Mouse (Mus musculus) hindbrain, embryonic 15.5 days (tissue): Measurements from ENCODE around the gene Sqor. TPM values are rescaled to one million over a fixed set of nuclear protein-coding genes. Genes with fewer than 3 reads are reported as not detected.
A peak's percentile ranks its signal among the peaks of the same experiment; 100 is the strongest.

Experiments used
- ATAC-seq: fragments of 200-750 bp; cut with Nextera tagmentation; 2 replicates; pipeline ENCODE4 v1.8.0; 2017; ENCODE audit warnings: low read depth, moderate number of reproducible peaks, moderate TSS enrichment; ENCODE audit not compliant: low FRiP score
- H3K27ac ChIP-seq: fragments of 300-500 bp; sonication (generic); replicated peaks from 2 replicates; pipeline ENCODE4 v1.5.1; 2015; ENCODE audit warnings: mild to moderate bottlenecking, inconsistent platforms
- H3K27me3 ChIP-seq: fragments of 300-500 bp; sonication (generic); 2 replicates; pipeline ENCODE4 v1.6.1; 2015; ENCODE audit warnings: control low read depth, inconsistent platforms
- H3K36me3 ChIP-seq: fragments of 300-500 bp; sonication (generic); 2 replicates; pipeline ENCODE4 v1.6.1; 2015; ENCODE audit warnings: control low read depth, inconsistent platforms
- H3K4me1 ChIP-seq: fragments of 300-500 bp; sonication (generic); replicated peaks from 2 replicates; pipeline ENCODE4 v1.6.1; 2015; ENCODE audit warnings: control low read depth, inconsistent platforms
- H3K4me2 ChIP-seq: fragments of 300-500 bp; sonication (generic); 2 replicates; pipeline ENCODE4 v1.6.1; 2015; ENCODE audit warnings: moderate library complexity, mild to moderate bottlenecking, inconsistent platforms
- H3K4me3 ChIP-seq: fragments of 300-500 bp; sonication (generic); 2 replicates; pipeline ENCODE4 v1.5.1; 2015; ENCODE audit warnings: mild to moderate bottlenecking, inconsistent platforms
- H3K9ac ChIP-seq: fragments of 300-500 bp; sonication (generic); 2 replicates; pipeline ENCODE4 v1.6.1; 2015; ENCODE audit warnings: inconsistent platforms
- H3K9me3 ChIP-seq: fragments of 300-500 bp; sonication (generic); 2 replicates; pipeline ENCODE4 v1.6.1; 2016; ENCODE audit warnings: control low read depth, inconsistent platforms
- WGBS: fragments of 180-500 bp; shearing (Covaris S2); methylation state at CpG from one replicate; pipeline ENCODE4 v1.1.7; 2015; 5-methylcytosine and 5-hydroxymethylcytosine counted together
- polyA plus RNA-seq: library from polyadenylated mRNA; unstranded; fragments of >200 nt; fragmentation: Nextera tagmentation; extraction: Ambion mirVana; gene quantifications from 2 replicates; pipeline ENCODE4 v1.2.1, GENCODE M21; 2015

Gene Sqor
- polyA plus RNA-seq, result 2.9 and 3.1 TPM in 2 replicates

DNA sequence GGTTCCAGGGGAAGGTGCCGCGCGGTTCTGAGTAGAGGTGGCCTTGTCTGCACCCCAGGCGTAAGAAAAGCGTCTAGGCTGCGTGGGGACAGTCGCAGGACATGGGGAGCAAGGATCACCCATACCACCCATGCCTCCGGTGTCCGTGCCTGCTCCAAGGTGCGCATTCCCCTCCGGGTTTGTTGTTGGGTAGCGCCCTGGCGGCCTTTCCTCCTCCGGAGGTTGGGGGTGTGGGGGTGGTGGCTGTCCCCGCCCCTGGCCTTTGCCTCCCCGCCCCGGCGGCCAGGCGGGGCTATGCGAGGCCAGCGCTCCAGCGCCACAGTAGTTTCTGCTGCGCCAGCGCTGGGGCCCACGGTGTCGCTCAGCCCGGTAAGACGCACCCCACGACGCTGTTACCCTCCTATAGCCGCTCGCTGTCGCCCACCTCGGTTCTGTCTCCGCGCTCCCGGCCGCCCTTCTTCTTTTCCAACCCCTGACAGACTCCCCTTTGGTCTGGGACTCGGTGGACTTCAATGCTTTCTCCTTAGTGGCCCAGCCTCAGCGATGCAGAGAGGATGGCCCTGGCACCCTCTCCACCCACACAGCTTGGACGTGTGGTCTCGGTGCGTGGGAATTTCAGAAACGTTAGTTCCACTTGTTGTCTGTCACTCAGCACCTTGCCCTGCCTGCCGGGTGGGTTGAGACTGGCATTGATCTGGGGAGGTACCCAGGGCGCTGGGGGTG, at the start of gene Sqor:
Gene Sqor (plus strand): TSS at position 167 of the 723 bp plus-strand sequence.
- under 1% methylated on average over 44 of the region's 46 CpGs for WGBS
- Histone ChIP-seq H3K9me3 (no peaks in the 10 kb centered on the region), H3K27ac (no peak within 1 kb of the TSS), H3K27me3 (peaks cover 18% of the 10 kb centered on the region), H3K4me2 (peak within 1 kb of the TSS; percentile 91), H3K9ac (peak within 1 kb of the TSS; percentile 23), H3K4me1 (peaks cover 6% of the 10 kb centered on the region), H3K4me3 (peak within 1 kb of the TSS; percentile 44), H3K36me3 (no peaks in the 10 kb centered on the region)
- ATAC-seq, result peak; percentile 71; the same call in 1 of the 2 replicates

DNA sequence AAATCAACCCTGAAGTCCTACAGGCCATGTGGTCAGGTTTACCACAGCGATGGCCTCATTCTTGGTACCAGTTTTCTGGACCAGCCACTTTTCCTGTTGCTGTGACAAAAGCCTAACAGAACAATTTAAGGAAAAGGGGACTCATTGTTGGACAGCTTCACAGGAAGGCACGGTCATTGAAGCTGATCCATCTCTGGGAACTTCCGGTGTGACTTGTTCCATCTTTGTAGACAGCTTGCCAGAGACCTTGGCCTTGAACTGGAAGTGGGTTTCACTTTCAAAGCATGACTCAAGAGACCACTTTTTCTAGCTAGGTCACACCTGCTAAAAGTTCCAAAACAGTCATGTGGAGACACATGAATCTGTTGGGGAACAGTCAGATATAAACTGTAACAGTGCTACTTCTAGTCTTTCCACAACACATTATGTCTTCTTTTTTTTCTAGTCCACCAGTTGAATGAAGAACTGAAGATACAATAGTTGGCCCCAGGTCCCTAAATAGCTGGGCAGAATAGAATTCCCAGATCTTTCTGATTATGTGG, 48.7 kb upstream of the Sqor start:
- H3K4me2 ChIP-seq, result no peak overlapping the region
- no peak overlapping the region for H3K9ac ChIP-seq
- no peak overlapping the region for H3K4me3 ChIP-seq
- H3K9me3 ChIP-seq, result no peaks in the 10 kb centered on the region
- ATAC-seq, result no peak
- WGBS, result 90% methylated on average over 3 of the region's 3 CpGs
- H3K4me1 ChIP-seq, result no peaks in the 10 kb centered on the region
- H3K27ac ChIP-seq, result no peak overlapping the region
- no peaks in the 10 kb centered on the region for H3K36me3 ChIP-seq
- H3K27me3 ChIP-seq, result no peaks in the 10 kb centered on the region

DNA sequence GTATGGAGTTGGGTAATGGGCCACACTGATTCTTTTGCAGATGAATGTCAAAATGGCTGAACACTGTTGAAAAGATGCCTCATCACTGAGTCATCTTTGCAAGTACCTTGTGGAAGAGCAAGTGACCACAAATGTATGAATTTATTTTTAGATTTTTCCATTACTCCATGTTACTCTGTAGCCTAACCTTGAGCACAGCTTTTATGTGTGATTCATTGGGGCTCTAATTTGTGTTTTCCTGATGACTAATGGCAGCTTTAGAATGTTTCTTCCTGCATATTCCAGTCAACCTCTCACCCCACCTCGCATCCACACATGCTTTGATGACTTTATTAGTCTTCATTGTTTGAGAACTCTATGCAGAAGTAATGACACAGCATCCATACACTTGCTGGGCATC, 45.8 kb upstream of the Sqor start:
- Histone ChIP-seq H3K27ac (no peak overlapping the region), H3K27me3 (peaks cover 3% of the 10 kb centered on the region; the same call in 1 of the 2 replicates), H3K4me2 (no peak overlapping the region), H3K9me3 (no peaks in the 10 kb centered on the region), H3K36me3 (no peaks in the 10 kb centered on the region), H3K4me1 (no peaks in the 10 kb centered on the region), H3K9ac (no peak overlapping the region), H3K4me3 (no peak overlapping the region)
- no peak for ATAC-seq
- WGBS, result 72% methylated on average over 1 of the region's 1 CpGs

DNA sequence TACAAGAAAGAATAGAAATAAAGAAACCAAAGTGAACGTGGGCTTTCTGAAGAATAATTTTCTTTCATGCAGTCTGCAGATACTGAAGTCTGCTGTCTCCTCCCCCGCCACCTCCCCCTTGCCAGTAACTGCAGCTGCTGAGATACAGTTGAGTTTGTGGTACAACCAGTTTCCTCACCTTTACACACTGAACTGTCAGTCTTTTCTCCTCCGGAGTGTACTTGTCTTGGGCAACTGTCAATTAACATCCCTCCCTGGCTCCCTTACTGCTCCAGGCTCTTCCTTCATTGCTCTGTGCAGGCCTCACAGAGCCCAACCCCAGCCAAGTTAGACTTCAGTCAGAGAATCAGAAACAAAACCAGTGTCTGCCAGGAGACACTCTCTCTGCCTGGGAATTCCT, 44.5 kb upstream of the Sqor start:
- WGBS, result 82% methylated on average over 3 of the region's 3 CpGs
- H3K4me2 ChIP-seq, result no peak overlapping the region
- H3K4me1 ChIP-seq, result no peaks in the 10 kb centered on the region
- H3K9me3 ChIP-seq, result no peaks in the 10 kb centered on the region
- H3K27me3 ChIP-seq, result peaks cover 3% of the 10 kb centered on the region; the same call in 1 of the 2 replicates
- no peak overlapping the region for H3K27ac ChIP-seq
- H3K4me3 ChIP-seq, result no peak overlapping the region
- no peak for ATAC-seq
- H3K9ac ChIP-seq, result no peak overlapping the region
- H3K36me3 ChIP-seq, result no peaks in the 10 kb centered on the region

DNA sequence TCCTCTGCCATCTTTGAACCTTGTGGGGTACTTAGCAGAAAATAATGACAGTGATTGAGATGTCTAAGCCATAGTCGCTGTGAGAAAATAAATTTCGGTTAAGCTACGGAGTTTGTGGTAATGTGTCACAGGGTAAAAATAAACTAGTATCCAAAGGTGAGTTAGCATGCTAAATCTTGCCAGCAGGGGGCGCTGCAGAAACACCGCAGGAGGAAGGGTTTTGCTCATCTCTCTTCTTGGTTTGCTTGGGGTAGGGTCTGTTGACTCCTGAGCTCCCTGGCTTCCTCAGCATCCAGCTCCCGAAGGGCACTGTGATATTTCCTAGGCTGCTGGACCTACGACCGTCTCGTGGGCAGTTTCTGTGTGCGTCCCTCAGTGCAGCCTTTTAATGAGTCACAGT, 39.4 kb upstream of the Sqor start:
- 58% methylated on average over 10 of the region's 10 CpGs for WGBS
- Histone ChIP-seq H3K36me3 (no peaks in the 10 kb centered on the region), H3K27me3 (peaks cover 6% of the 10 kb centered on the region; the same call in 1 of the 2 replicates), H3K4me2 (no peak overlapping the region), H3K9me3 (no peaks in the 10 kb centered on the region), H3K4me1 (no peaks in the 10 kb centered on the region), H3K4me3 (no peak overlapping the region), H3K9ac (no peak overlapping the region), H3K27ac (no peak overlapping the region)
- no peak for ATAC-seq

DNA sequence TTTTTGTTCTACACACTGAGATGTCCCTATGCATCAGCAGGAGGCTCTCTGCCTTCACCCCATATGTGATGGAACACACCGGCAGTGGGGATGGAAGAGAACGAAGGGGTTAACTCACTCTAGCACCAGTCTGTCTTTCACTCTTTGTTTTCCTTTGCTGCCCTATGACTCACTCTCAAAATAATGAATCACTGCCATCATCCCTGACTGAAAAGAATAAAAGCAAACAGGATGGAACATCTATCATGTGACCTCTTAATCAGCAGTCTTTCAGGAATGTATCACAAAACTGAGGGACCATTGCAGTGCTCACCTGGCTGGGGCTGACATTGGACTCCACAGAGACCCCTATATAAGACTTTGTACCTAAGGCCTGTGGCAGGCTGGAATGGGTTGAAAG, 33.6 kb upstream of the Sqor start:
- H3K4me3 ChIP-seq, result no peak overlapping the region
- peaks cover 19% of the 10 kb centered on the region for H3K27me3 ChIP-seq
- 24% methylated on average over 2 of the region's 2 CpGs for WGBS

DNA sequence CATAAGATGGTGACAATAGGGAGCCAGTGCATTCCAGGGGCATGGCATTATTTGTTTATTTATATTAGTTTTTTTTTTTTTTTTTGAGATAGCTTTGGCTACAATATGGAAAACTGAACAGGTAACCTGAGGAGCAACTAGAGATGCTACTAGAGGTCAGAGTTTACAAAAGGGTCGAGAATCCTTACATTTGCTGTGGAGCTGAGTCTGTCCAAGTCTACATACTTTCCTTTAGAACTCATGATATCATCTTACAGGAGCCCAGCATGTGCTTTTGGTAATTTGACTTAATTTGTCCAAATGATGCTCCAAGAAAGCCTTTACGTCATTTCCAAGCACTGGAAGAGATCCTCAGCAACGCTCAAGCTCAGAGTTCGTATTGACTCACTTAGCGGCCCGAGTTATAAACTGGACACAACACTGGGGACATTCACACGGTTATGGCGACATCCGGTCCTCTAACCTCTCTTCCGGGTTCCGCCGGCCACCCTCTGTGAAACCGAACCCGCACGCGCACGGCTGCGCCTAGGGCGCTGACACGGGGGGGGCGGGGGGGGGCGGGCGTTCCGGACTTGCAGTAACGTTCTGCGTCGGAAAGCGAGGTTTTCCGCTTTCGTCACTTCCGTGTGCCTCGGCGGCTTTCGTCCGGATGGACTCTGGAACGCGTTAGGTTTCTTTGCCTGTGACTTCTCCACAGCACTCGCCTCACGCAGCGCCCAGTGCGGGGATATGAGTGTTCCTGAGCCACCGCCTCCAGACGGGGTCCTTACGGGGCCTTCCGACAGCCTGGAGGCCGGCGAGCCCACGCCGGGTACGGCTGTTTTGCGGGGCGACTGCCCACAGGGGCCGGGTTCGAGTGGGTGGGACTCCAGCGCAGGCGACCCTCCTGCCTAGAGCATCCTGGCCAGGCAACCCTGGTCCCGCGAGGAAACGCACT, 26.9 kb upstream of the Sqor start, which contains the start of gene Bloc1s6:
Gene Bloc1s6 (plus strand): TSS at position 610 of the 937 bp plus-strand sequence.
- Histone ChIP-seq H3K4me2 (peak within 1 kb of the TSS; percentile 67), H3K9ac (peak within 1 kb of the TSS; percentile 95), H3K27me3 (peaks cover 15% of the 10 kb centered on the region), H3K36me3 (peaks cover 2% of the 10 kb centered on the region; the same call in 1 of the 2 replicates), H3K9me3 (no peaks in the 10 kb centered on the region), H3K4me3 (peak within 1 kb of the TSS; percentile 99), H3K27ac (peak within 1 kb of the TSS; percentile 97), H3K4me1 (peaks cover 24% of the 10 kb centered on the region)
- ATAC-seq, result peak; percentile 96
- WGBS, result 1% methylated on average over 49 of the region's 59 CpGs

More for the DNA sequence above, 33.6 kb upstream of the Sqor start:
- Histone ChIP-seq H3K36me3 (no peaks in the 10 kb centered on the region), H3K4me1 (no peaks in the 10 kb centered on the region), H3K9ac (no peak overlapping the region), H3K27ac (no peak overlapping the region), H3K4me2 (no peak overlapping the region), H3K9me3 (no peaks in the 10 kb centered on the region)
- no peak for ATAC-seq

DNA sequence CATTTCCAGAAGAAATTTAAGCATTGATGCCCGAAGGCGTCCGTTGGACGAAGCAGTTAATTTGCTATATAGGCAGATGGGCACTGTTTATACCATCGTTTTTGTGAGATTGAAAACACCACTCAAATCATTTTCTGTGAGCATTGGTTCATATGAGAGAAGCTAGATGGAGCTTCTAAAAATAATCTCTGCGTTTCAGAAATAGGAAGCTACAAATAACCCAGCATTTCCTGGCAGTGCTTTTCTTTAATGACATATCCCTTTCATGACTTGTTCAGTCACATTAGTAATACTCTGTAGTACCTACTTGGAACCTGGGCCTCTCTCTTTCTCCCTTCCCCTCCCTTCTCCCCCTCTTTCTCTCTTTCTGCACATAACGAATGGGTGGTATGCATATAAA, 26.0 kb upstream of the Sqor start:
- Histone ChIP-seq H3K4me3 (peak overlapping the region; percentile 99), H3K27me3 (peaks cover 14% of the 10 kb centered on the region), H3K4me2 (peak overlapping the region; percentile 67), H3K9ac (peak overlapping the region; percentile 95), H3K9me3 (no peaks in the 10 kb centered on the region), H3K4me1 (peaks cover 24% of the 10 kb centered on the region), H3K27ac (peak overlapping the region; percentile 97), H3K36me3 (peaks cover 3% of the 10 kb centered on the region; the same call in 1 of the 2 replicates)
- 37% methylated on average over 7 of the region's 7 CpGs for WGBS
- no peak; the same call in 1 of the 2 replicates for ATAC-seq

DNA sequence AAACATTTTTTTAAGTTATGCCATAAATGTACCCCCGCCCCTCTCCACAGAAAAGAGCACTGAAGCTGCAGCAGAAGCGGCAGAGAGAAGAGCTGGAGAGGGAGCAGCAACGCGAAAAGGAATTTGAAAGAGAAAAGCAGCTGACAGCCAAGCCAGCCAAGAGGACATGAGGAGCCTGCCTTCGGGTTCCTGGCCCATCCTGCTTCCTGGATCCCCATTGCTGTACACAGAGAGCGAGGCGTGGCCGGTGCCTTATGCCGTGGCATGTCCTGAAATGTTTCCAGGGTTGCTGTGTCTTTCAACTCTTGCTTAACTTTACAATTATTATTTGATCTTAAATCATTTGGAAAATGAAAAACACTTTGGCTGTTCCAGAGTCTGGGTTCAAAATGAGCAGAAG, 18.6 kb upstream of the Sqor start:
- Histone ChIP-seq H3K27me3 (no peaks in the 10 kb centered on the region), H3K4me3 (no peak overlapping the region), H3K9ac (no peak overlapping the region), H3K27ac (no peak overlapping the region), H3K4me2 (no peak overlapping the region), H3K36me3 (peaks cover 38% of the 10 kb centered on the region), H3K9me3 (no peaks in the 10 kb centered on the region), H3K4me1 (no peaks in the 10 kb centered on the region)
- WGBS, result 92% methylated on average over 9 of the region's 9 CpGs
- no peak for ATAC-seq

DNA sequence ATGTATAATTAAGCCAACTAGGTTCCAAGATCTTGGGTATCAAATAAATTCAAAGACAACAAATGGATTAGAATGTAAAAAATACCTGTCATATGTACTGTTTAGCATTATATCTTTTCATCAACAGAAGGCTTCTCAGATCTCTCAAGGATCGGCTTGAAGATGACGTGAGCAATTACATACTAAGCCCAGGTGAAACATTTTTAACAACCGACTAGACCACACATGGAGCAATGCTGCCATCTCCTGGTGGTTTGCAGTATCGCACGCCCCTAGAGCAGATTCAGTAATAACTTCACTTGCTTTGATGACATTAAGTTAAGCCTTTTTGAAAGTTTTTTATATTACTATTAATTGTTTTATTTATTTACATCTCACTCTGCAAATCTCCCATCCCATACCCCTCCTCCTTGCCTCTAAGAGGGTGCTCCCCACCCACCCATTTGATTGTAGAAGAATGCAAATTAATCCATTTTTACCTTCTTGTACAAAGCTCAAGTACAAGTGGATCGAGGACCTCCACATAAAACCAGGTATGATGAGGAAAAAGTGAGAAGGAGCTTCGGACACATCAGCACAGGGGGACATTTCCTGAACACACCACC, 11.2 kb upstream of the Sqor start:
- Histone ChIP-seq H3K27me3 (no peaks in the 10 kb centered on the region), H3K4me2 (peak overlapping the region; percentile 41), H3K9ac (no peak overlapping the region), H3K36me3 (peaks cover 6% of the 10 kb centered on the region), H3K4me3 (0 out of 2 replicates have a peak overlapping the region, but pooled peaks have one; percentile 20), H3K9me3 (no peaks in the 10 kb centered on the region), H3K27ac (no peak overlapping the region), H3K4me1 (no peaks in the 10 kb centered on the region)
- WGBS, result 17% methylated on average over 7 of the region's 7 CpGs
- ATAC-seq, result peak; percentile 73; the same call in 1 of the 2 replicates

DNA sequence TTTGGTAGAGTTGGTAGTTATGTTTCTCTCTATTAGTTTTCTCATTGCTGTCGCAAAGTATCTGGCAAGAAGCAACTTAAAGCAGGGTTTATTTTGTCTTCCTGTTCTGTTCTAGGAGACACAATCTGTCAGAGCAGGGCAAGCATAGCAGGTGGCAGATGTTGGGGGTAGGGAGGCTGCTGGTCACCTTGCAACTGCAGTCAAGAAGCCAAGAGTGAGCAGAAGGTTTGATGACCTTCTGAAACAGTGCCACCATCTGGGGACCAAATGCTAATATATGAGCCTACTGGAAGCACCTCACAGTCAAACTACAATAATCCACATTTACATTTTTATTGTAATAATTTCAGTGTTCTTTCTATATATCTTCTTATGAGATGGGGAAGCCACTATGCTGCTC, 5.2 kb upstream of the Sqor start:
- Histone ChIP-seq H3K36me3 (no peaks in the 10 kb centered on the region), H3K9me3 (no peaks in the 10 kb centered on the region), H3K9ac (no peak overlapping the region), H3K4me1 (peaks cover under 1% of the 10 kb centered on the region), H3K4me3 (no peak overlapping the region), H3K4me2 (no peak overlapping the region), H3K27ac (no peak overlapping the region), H3K27me3 (peaks cover 16% of the 10 kb centered on the region)
- WGBS, result 86% methylated on average over 1 of the region's 1 CpGs
- no peak for ATAC-seq
